Mouse (Mus musculus): ENCODE data around the gene Fbll1. TPM values are rescaled to one million over a fixed set of nuclear protein-coding genes. Genes with fewer than 3 reads are reported as not detected.

Gene Fbll1
- total and polyA plus RNA-seq, 2 experiments from 2014 or later = 35.0 to 64.1 TPM

GRCm38 (mm10) chr11:35838345-35839338, 40.0 kb upstream of the Fbll1 start:
- WGBS = 16% methylated on average over 28 of the region's 28 CpGs
- ATAC-seq = peak; percentile 77
- H3K27ac ChIP-seq = no peak overlapping the region

GRCm38 (mm10) chr11:35837156-35838126, 38.8 kb upstream of the Fbll1 start:
- no peaks in the 10 kb centered on the region for H3K27me3 ChIP-seq (ENCODE audit: insufficient read depth, low read length)
- peak overlapping the region; percentile 52 for H3K4me2 ChIP-seq (ENCODE audit: low read depth, low read length)
- peaks cover 7% of the 10 kb centered on the region; the same call in 1 of the 2 replicates for H3K4me1 ChIP-seq (ENCODE audit: insufficient read depth, low read length)
- no peak overlapping the region for H3K4me3 ChIP-seq (ENCODE audit: low read length)
- ATAC-seq = no peak
- peak; percentile 10; the same call in 1 of the 2 replicates for TF ChIP-seq CTCF (IDR thresholded peaks at IDR 0.05; ENCODE audit: low read depth)
- no peak overlapping the region for H3K27ac ChIP-seq
- 88% methylated on average over 5 of the region's 5 CpGs for WGBS
- peaks cover 6% of the 10 kb centered on the region; the same call in 1 of the 2 replicates for H3K36me3 ChIP-seq (ENCODE audit: insufficient read depth, low read length)
- no peak for DNase-seq (ENCODE audit: low spot score)
- H3K9ac ChIP-seq (replicated peaks; ENCODE audit: low read length) = no peak overlapping the region
- no peaks in the 10 kb centered on the region for H3K9me3 ChIP-seq (ENCODE audit: low read length)

More at GRCm38 (mm10) chr11:35838345-35839338, 40.0 kb upstream of the Fbll1 start:
- Histone ChIP-seq H3K36me3 (ENCODE audit: insufficient read depth, low read length) (peaks cover 5% of the 10 kb centered on the region; the same call in 1 of the 2 replicates), H3K27me3 (ENCODE audit: insufficient read depth, low read length) (no peaks in the 10 kb centered on the region), H3K9me3 (ENCODE audit: low read length) (no peaks in the 10 kb centered on the region), H3K4me2 (ENCODE audit: low read depth, low read length) (peak overlapping the region; percentile 52), H3K4me3 (ENCODE audit: low read length) (peak overlapping the region; percentile 19; the same call in 1 of the 2 replicates), H3K9ac (replicated peaks; ENCODE audit: low read length) (peak overlapping the region; percentile 24; the same call in 1 of the 2 replicates), H3K4me1 (ENCODE audit: insufficient read depth, low read length) (peaks cover 1% of the 10 kb centered on the region; the same call in 1 of the 2 replicates)
- peak; percentile 84 for DNase-seq (ENCODE audit: low spot score)
- TF ChIP-seq CTCF (IDR thresholded peaks at IDR 0.05; ENCODE audit: low read depth) = no peak

GRCm38 (mm10) chr11:35834022-35834760, 35.5 kb upstream of the Fbll1 start, which contains the start of gene Rars:
Gene Rars, minus strand, starts transcription at chr11:35834506.
- DNase-seq (ENCODE audit: low spot score) (peak; percentile 96), ATAC-seq (peak; percentile 92)
- H3K27ac ChIP-seq = peak within 1 kb of the TSS; percentile 12; the same call in 1 of the 2 replicates
- 2% methylated on average over 45 of the region's 46 CpGs for WGBS
- H3K9me3 ChIP-seq (ENCODE audit: low read length) = no peaks in the 10 kb centered on the region
- H3K36me3 ChIP-seq (ENCODE audit: insufficient read depth, low read length) = peaks cover 6% of the 10 kb centered on the region; the same call in 1 of the 2 replicates
- H3K27me3 ChIP-seq (ENCODE audit: insufficient read depth, low read length) = no peaks in the 10 kb centered on the region
- peak; percentile 94 for TF ChIP-seq CTCF (IDR thresholded peaks at IDR 0.05; ENCODE audit: low read depth)
- peak within 1 kb of the TSS; percentile 83 for H3K4me2 ChIP-seq (ENCODE audit: low read depth, low read length)
- peaks cover 7% of the 10 kb centered on the region; the same call in 1 of the 2 replicates for H3K4me1 ChIP-seq (ENCODE audit: insufficient read depth, low read length)
- peak within 1 kb of the TSS; percentile 94 for H3K4me3 ChIP-seq (ENCODE audit: low read length)
- peak within 1 kb of the TSS; percentile 72 for H3K9ac ChIP-seq (replicated peaks; ENCODE audit: low read length)

GRCm38 (mm10) chr11:35833270-35833669, 34.6 kb upstream of the Fbll1 start:
- Histone ChIP-seq H3K27me3 (ENCODE audit: insufficient read depth, low read length) (no peaks in the 10 kb centered on the region), H3K4me1 (ENCODE audit: insufficient read depth, low read length) (peaks cover 7% of the 10 kb centered on the region; the same call in 1 of the 2 replicates), H3K36me3 (ENCODE audit: insufficient read depth, low read length) (peaks cover 14% of the 10 kb centered on the region; the same call in 1 of the 2 replicates), H3K27ac (no peak overlapping the region), H3K9me3 (ENCODE audit: low read length) (no peaks in the 10 kb centered on the region), H3K9ac (replicated peaks; ENCODE audit: low read length) (peak overlapping the region; percentile 72; the same call in 1 of the 2 replicates), H3K4me3 (ENCODE audit: low read length) (peak overlapping the region; percentile 94), H3K4me2 (ENCODE audit: low read depth, low read length) (peak overlapping the region; percentile 83)
- WGBS = 86% methylated on average over 6 of the region's 6 CpGs
- no peak for ATAC-seq
- DNase-seq (ENCODE audit: low spot score) = no peak
- no peak for TF ChIP-seq CTCF (IDR thresholded peaks at IDR 0.05; ENCODE audit: low read depth)

- 73% methylated on average over 4 of the region's 4 CpGs for WGBS
Observed at GRCm38 (mm10) chr11:35832139-35832538, 33.5 kb upstream of the Fbll1 start.

More at GRCm38 (mm10) chr11:35832139-35832538, 33.5 kb upstream of the Fbll1 start:
- Histone ChIP-seq H3K27ac (no peak overlapping the region), H3K9me3 (ENCODE audit: low read length) (no peaks in the 10 kb centered on the region), H3K9ac (replicated peaks; ENCODE audit: low read length) (no peak overlapping the region), H3K4me3 (ENCODE audit: low read length) (no peak overlapping the region), H3K36me3 (ENCODE audit: insufficient read depth, low read length) (peaks cover 25% of the 10 kb centered on the region; the same call in 1 of the 2 replicates), H3K4me2 (ENCODE audit: low read depth, low read length) (no peak overlapping the region), H3K4me1 (ENCODE audit: insufficient read depth, low read length) (peaks cover 7% of the 10 kb centered on the region; the same call in 1 of the 2 replicates), H3K27me3 (ENCODE audit: insufficient read depth, low read length) (no peaks in the 10 kb centered on the region)
- TF ChIP-seq CTCF (IDR thresholded peaks at IDR 0.05; ENCODE audit: low read depth) = no peak
- DNase-seq (ENCODE audit: low spot score) (no peak), ATAC-seq (no peak)

Data from hindbrain, postnatal 0 days (tissue).